Mouse (Mus musculus) liver, embryonic 14.5 days (tissue): ENCODE results near the gene Prrxl1. TPM values are rescaled to one million over a fixed set of nuclear protein-coding genes. Genes with fewer than 3 reads are reported as not detected.

Source experiments
- ATAC-seq: fragments of 200-750 bp; cut with Nextera tagmentation; 2 replicates; pipeline ENCODE4 v1.8.0; 2017; ENCODE audit warnings: moderate number of reproducible peaks, mild to moderate bottlenecking, moderate library complexity; ENCODE audit not compliant: insufficient read depth
- DNase-seq, 3 experiments: peaks; one replicate each; pipeline ENCODE4 v3.0.0-alpha.2; 2012 to 2013; ENCODE audit warnings: low read depth in 3 of 3, low spot score in 3 of 3
- H3K27ac ChIP-seq: fragments of 300-500 bp; sonication (generic); 2 replicates; pipeline ENCODE4 v1.5.1; 2014; ENCODE audit warnings: moderate library complexity, mild to moderate bottlenecking, control low read depth, inconsistent platforms
- H3K27me3 ChIP-seq: fragments of 300-500 bp; sonication (generic); 2 replicates; pipeline ENCODE4 v1.6.1; 2014; ENCODE audit warnings: mild to moderate bottlenecking, low read length, moderate library complexity; ENCODE audit not compliant: control insufficient read depth, insufficient read depth
- H3K36me3 ChIP-seq: fragments of 300-500 bp; sonication (generic); replicated peaks from 2 replicates; pipeline ENCODE4 v1.6.1; 2014; ENCODE audit warnings: low read depth; ENCODE audit not compliant: control insufficient read depth, insufficient read depth
- H3K4me1 ChIP-seq, 2 experiments: fragments of 200-500 bp in 1 of 2; fragments of 300-500 bp in 1 of 2; sonication (generic) in 1 of 2; replicated peaks; 2 replicates each; pipeline ENCODE4 v1.6.1; 2012 to 2014; ENCODE audit warnings: antibody characterized with exemption in 1 of 2, inconsistent platforms in 1 of 2, low read length in 1 of 2; ENCODE audit not compliant: control insufficient read depth in 2 of 2, insufficient read depth in 2 of 2
- H3K4me2 ChIP-seq: fragments of 300-500 bp; sonication (generic); 2 replicates; pipeline ENCODE4 v1.6.1; 2014; ENCODE audit warnings: low read depth, mild to moderate bottlenecking, control low read depth, moderate library complexity
- H3K4me3 ChIP-seq, 2 experiments: fragments of 200-500 bp in 1 of 2; fragments of 300-500 bp in 1 of 2; sonication (generic) in 1 of 2; 2 replicates each; pipeline ENCODE4 v1.5.1; 2012 to 2014; ENCODE audit warnings: low read depth in 2 of 2, low read length in 2 of 2, mild to moderate bottlenecking in 2 of 2, control low read depth in 1 of 2, inconsistent platforms in 1 of 2, moderate library complexity in 1 of 2; ENCODE audit not compliant: insufficient read depth in 1 of 2
- H3K9ac ChIP-seq: fragments of 300-500 bp; sonication (generic); replicated peaks from 2 replicates; pipeline ENCODE4 v1.6.1; 2014; ENCODE audit warnings: mild to moderate bottlenecking, control low read depth, moderate library complexity
- H3K9me3 ChIP-seq: fragments of 300-500 bp; sonication (generic); 2 replicates; pipeline ENCODE4 v1.6.1; 2016; ENCODE audit warnings: low read length, mixed read lengths; ENCODE audit not compliant: control insufficient read depth
- CTCF ChIP-seq: IDR thresholded peaks from 2 replicates; pipeline ENCODE4 v1.5.1; 2016; ENCODE audit warnings: antibody characterized with exemption, low read depth, control low read depth
- EP300 ChIP-seq: IDR thresholded peaks from 2 replicates; pipeline ENCODE4 v1.6.1; 2016; ENCODE audit warnings: antibody characterized with exemption, low read depth
- WGBS: fragments of 180-500 bp; shearing (Covaris S2); extraction: QIAGEN DNeasy Blood & Tissue Kit; methylation state at CpG from one replicate; pipeline ENCODE4 v1.1.7; 2014; ENCODE audit not compliant: insufficient replicate concordance; 5-methylcytosine and 5-hydroxymethylcytosine counted together
- polyA plus RNA-seq, 2 experiments: library from polyadenylated mRNA; depleted of rRNA in 1 of 2; stranded (reverse) in 1 of 2; unstranded in 1 of 2; fragments of >200 nt; fragmentation: Nextera tagmentation in 1 of 2; extraction: Ambion mirVana in 1 of 2; gene quantifications; 2 replicates each; pipeline versions ENCODE4 v1.2.1 to v1.2.3; 2012 to 2014

Gene Prrxl1
- polyA plus RNA-seq, 2 experiments: not detected

GRCm38 (mm10) chr14:32563661-32564060 is 35.5 kb upstream of the Prrxl1 start:
- H3K4me1 ChIP-seq: no peaks in the 10 kb centered on the region
- TF ChIP-seq CTCF: no peak
- no peak for TF ChIP-seq EP300
- H3K4me2 ChIP-seq: no peak overlapping the region
- H3K9me3 ChIP-seq: no peaks in the 10 kb centered on the region
- no peak overlapping the region for H3K4me3 ChIP-seq
- ATAC-seq (no peak), DNase-seq (no peak)
- H3K9ac ChIP-seq: no peak overlapping the region
- no peaks in the 10 kb centered on the region for H3K27me3 ChIP-seq
- WGBS: 79% methylated on average over 6 of the region's 6 CpGs
- no peak overlapping the region for H3K27ac ChIP-seq
- peaks cover 18% of the 10 kb centered on the region for H3K36me3 ChIP-seq

- Histone ChIP-seq H3K9ac (no peak overlapping the region), H3K4me1 (no peaks in the 10 kb centered on the region), H3K4me2 (no peak overlapping the region), H3K36me3 (peaks cover 22% of the 10 kb centered on the region), H3K27ac (no peak overlapping the region), H3K27me3 (no peaks in the 10 kb centered on the region), H3K4me3 (no peak overlapping the region), H3K9me3 (no peaks in the 10 kb centered on the region)
- TF ChIP-seq EP300: no peak
- no peak for TF ChIP-seq CTCF
- no peak for DNase-seq
- WGBS: 66% methylated on average over 8 of the region's 8 CpGs
- ATAC-seq: no peak
These were observed 26.7 kb upstream of the Prrxl1 start for GRCm38 (mm10) chr14:32572519-32572918.

GRCm38 (mm10) chr14:32578420-32578819 is 20.8 kb upstream of the Prrxl1 start:
- Histone ChIP-seq H3K36me3 (peaks cover 5% of the 10 kb centered on the region; the same call in 1 of the 2 replicates), H3K9me3 (no peaks in the 10 kb centered on the region), H3K4me3 (no peak overlapping the region), H3K9ac (no peak overlapping the region), H3K4me1 (no peaks in the 10 kb centered on the region), H3K27ac (no peak overlapping the region), H3K27me3 (no peaks in the 10 kb centered on the region), H3K4me2 (no peak overlapping the region)
- ATAC-seq (no peak), DNase-seq (no peak)
- no peak for TF ChIP-seq EP300
- no peak for TF ChIP-seq CTCF
- 82% methylated on average over 2 of the region's 2 CpGs for WGBS

GRCm38 (mm10) chr14:32583696-32584095 is 15.5 kb upstream of the Prrxl1 start:
- H3K4me3 ChIP-seq: no peak overlapping the region
- no peaks in the 10 kb centered on the region for H3K27me3 ChIP-seq
- TF ChIP-seq EP300 (no peak), CTCF (no peak)
- no peaks in the 10 kb centered on the region for H3K4me1 ChIP-seq
- H3K4me2 ChIP-seq: no peak overlapping the region
- no peaks in the 10 kb centered on the region for H3K9me3 ChIP-seq
- DNase-seq (no peak), ATAC-seq (no peak)
- no peak overlapping the region for H3K9ac ChIP-seq
- WGBS: 67% methylated on average over 9 of the region's 9 CpGs
- H3K36me3 ChIP-seq: no peaks in the 10 kb centered on the region
- no peak overlapping the region for H3K27ac ChIP-seq

- no peaks in the 10 kb centered on the region for H3K36me3 ChIP-seq
- H3K27me3 ChIP-seq: no peaks in the 10 kb centered on the region
- WGBS: 11% methylated on average over 10 of the region's 10 CpGs
- TF ChIP-seq EP300: no peak
- peak; percentile 96 for TF ChIP-seq CTCF
- no peaks in the 10 kb centered on the region for H3K9me3 ChIP-seq
- ATAC-seq (no peak), DNase-seq (peak; percentile 30 to 40 (median 37))
- no peak overlapping the region for H3K27ac ChIP-seq
- H3K4me1 ChIP-seq: no peaks in the 10 kb centered on the region
- H3K4me2 ChIP-seq: no peak overlapping the region
- H3K4me3 ChIP-seq: no peak overlapping the region
- no peak overlapping the region for H3K9ac ChIP-seq
These were observed 12.0 kb upstream of the Prrxl1 start for GRCm38 (mm10) chr14:32587013-32587784.
